ENCODE assay signal across 8 mouse cellular contexts in genomic region chr11:98930773-98931512, GRCm38 (mm10). TPM values are rescaled to one million over a fixed set of nuclear protein-coding genes. Genes with fewer than 3 reads are reported as not detected.
DNase-seq lines count a peak whose midpoint lies in the region; ATAC-seq and TF ChIP-seq lines count a peak whose summit lies in the region.

No protein-coding gene starts in this region.

- no peak for TF ChIP-seq CTCF in heart, adult 2 months (IDR thresholded peaks at IDR 0.05)

- H3K36me3 ChIP-seq in heart, adult 2 months (ENCODE audit: control insufficient read depth, insufficient read depth, low read length) = no peaks in the 10 kb centered on the region
- no peaks in the 10 kb centered on the region for H3K36me3 ChIP-seq in heart, embryonic 15.5 days
- no peaks in the 10 kb centered on the region for H3K36me3 ChIP-seq in limb, embryonic 15.5 days

- H3K27me3 ChIP-seq in heart, adult 2 months (ENCODE audit: control insufficient read depth, insufficient read depth, low read length) = no peaks in the 10 kb centered on the region
- no peaks in the 10 kb centered on the region for H3K27me3 ChIP-seq in heart, embryonic 15.5 days
- H3K27me3 ChIP-seq in limb, embryonic 15.5 days = no peaks in the 10 kb centered on the region

- intact Hi-C loops in heart, adult 2 months (cut with DNase I) = loop anchor here (2.0 kb wide), 1 partner anchor 20 kb away; no protein-coding TSS in a partner anchor
- intact Hi-C loops in heart, postnatal 36 days (cut with DNase I) = loop anchor here (2.0 to 5.0 kb wide), 2 partner anchors 20 to 111 kb away; partner anchors contain the start of gene Igfbp4

- peak overlapping the region; percentile 76 for H3K4me2 ChIP-seq in heart, embryonic 15.5 days
- peak overlapping the region; percentile 82 for H3K4me2 ChIP-seq in limb, embryonic 15.5 days

- H3K9ac ChIP-seq in heart, adult 2 months (ENCODE audit: low read depth, low read length) = no peak overlapping the region
- peak overlapping the region; percentile 47 for H3K9ac ChIP-seq in heart, embryonic 15.5 days
- no peak overlapping the region for H3K9ac ChIP-seq in limb, embryonic 15.5 days

- DNase-seq in heart, adult 2 months = peak; percentile 68 to 71
- no peak for DNase-seq in heart, postnatal 36 days
- peak; percentile 89 for DNase-seq in adipocyte (ENCODE audit: low spot score)
- DNase-seq in frontal cortex, postnatal 14 days (ENCODE audit: low spot score in 2 of 2) = no peak
- no peak for DNase-seq in right cerebral cortex, postnatal 14 days
- no peak for DNase-seq in frontal cortex, postnatal 10 days (ENCODE audit: low spot score in 2 of 2)

- 0 out of 2 replicates have a peak, but pooled peaks have one; percentile 20 for TF ChIP-seq EP300 in heart, adult 2 months (IDR thresholded peaks at IDR 0.05; ENCODE audit: insufficient read depth, low read depth, low read length)

- H3K79me2 ChIP-seq in heart, adult 2 months (replicated peaks; ENCODE audit: control insufficient read depth, insufficient read depth, low read length) = no peaks in the 10 kb centered on the region

- H3K27ac ChIP-seq in heart, adult 2 months = peak overlapping the region; percentile 82
- H3K27ac ChIP-seq in heart, embryonic 15.5 days = peak overlapping the region; percentile 99
- H3K27ac ChIP-seq in limb, embryonic 15.5 days = peak overlapping the region; percentile 94

- H3K9me3 ChIP-seq in heart, embryonic 15.5 days (replicated peaks) = no peaks in the 10 kb centered on the region
- H3K9me3 ChIP-seq in limb, embryonic 15.5 days = no peaks in the 10 kb centered on the region

- ATAC-seq in heart, embryonic 15.5 days (replicated peaks; ENCODE audit: insufficient number of reproducible peaks, insufficient read depth, low FRiP score, low read depth) = peak; percentile 73
- ATAC-seq in limb, embryonic 15.5 days (ENCODE audit: insufficient number of reproducible peaks, low FRiP score, low TSS enrichment, low read depth) = no peak

- H3K4me3 ChIP-seq in heart, adult 2 months = no peak overlapping the region
- H3K4me3 ChIP-seq in heart, embryonic 15.5 days = peak overlapping the region; percentile 15; the same call in 1 of the 2 replicates
- H3K4me3 ChIP-seq in limb, embryonic 15.5 days = peak overlapping the region; percentile 64; the same call in 1 of the 2 replicates

- TF ChIP-seq POLR2A in heart, adult 2 months (IDR thresholded peaks at IDR 0.05; ENCODE audit: insufficient read depth, low read depth, low read length) = no peak

- WGBS in heart, adult 2 months = 6% methylated on average over 10 of the region's 10 CpGs
- 8% methylated on average over 10 of the region's 10 CpGs for WGBS in heart, embryonic 15.5 days
- WGBS in limb, embryonic 15.5 days = 25% methylated on average over 10 of the region's 10 CpGs

- peaks cover 31% of the 10 kb centered on the region for H3K4me1 ChIP-seq in heart, adult 2 months (ENCODE audit: control insufficient read depth, insufficient read depth, low read length)
- peaks cover 85% of the 10 kb centered on the region for H3K4me1 ChIP-seq in heart, embryonic 15.5 days (replicated peaks)
- peaks cover 99% of the 10 kb centered on the region for H3K4me1 ChIP-seq in limb, embryonic 15.5 days

RNA-seq across cellular contexts. Expression of gene Rara, which starts 3.3 kb away (rescaled TPM):
- total RNA-seq in heart, adult 2 months (2021) = 10 to 100 TPM; 10.1 to 12.8 TPM
- polyA plus RNA-seq in heart, adult 2 months (2012; rRNA removed) = 7.1 and 10.9 TPM in 2 replicates
- 10 to 100 TPM; 10.5 to 13.6 TPM for total RNA-seq in heart, postnatal 36 days (2021)
- polyA plus RNA-seq in heart, embryonic 15.5 days (2015; fragmentation: Nextera tagmentation; extraction: Ambion mirVana) = 26.2 and 31.0 TPM in 2 replicates
- polyA plus RNA-seq in limb, embryonic 15.5 days (2015; fragmentation: Nextera tagmentation; extraction: Ambion mirVana) = 43.9 and 51.7 TPM in 2 replicates

RNA-seq across cellular contexts. Expression of gene Cdc6, which starts 23.3 kb away (rescaled TPM):
- under 1 TPM; 0.13 to 0.32 TPM for total RNA-seq in heart, adult 2 months (2021)
- 0.14 and 0.26 TPM in 2 replicates for polyA plus RNA-seq in heart, adult 2 months (2012; rRNA removed)
- under 1 TPM; 0.14 to 0.49 TPM for total RNA-seq in heart, postnatal 36 days (2021)
- polyA plus RNA-seq in heart, embryonic 15.5 days (2015; fragmentation: Nextera tagmentation; extraction: Ambion mirVana) = 14.2 and 20.4 TPM in 2 replicates
- 23.2 and 24.1 TPM in 2 replicates for polyA plus RNA-seq in limb, embryonic 15.5 days (2015; fragmentation: Nextera tagmentation; extraction: Ambion mirVana)

RNA-seq across cellular contexts. Expression of gene Gjd3, which starts 51.9 kb away (rescaled TPM):
- total RNA-seq in heart, adult 2 months (2021) = under 1 TPM; 0.27 to 0.31 TPM
- polyA plus RNA-seq in heart, adult 2 months (2012; rRNA removed) = 0.94 and 1.6 TPM in 2 replicates
- under 1 TPM; 0.33 to 0.36 TPM for total RNA-seq in heart, postnatal 36 days (2021)
- 3.6 and 4.4 TPM in 2 replicates for polyA plus RNA-seq in heart, embryonic 15.5 days (2015; fragmentation: Nextera tagmentation; extraction: Ambion mirVana)
- 0.49 and 0.86 TPM in 2 replicates for polyA plus RNA-seq in limb, embryonic 15.5 days (2015; fragmentation: Nextera tagmentation; extraction: Ambion mirVana)

Comparison
In these comparisons a context has a peak if more than half of its experiments do, and no peak if none do; other contexts are left out.
1. DNase-seq: peak in heart, adult 2 months (2 of 2) and adipocyte (single experiment); none in heart, postnatal 36 days (0 of 2), frontal cortex, postnatal 14 days (0 of 2), right cerebral cortex, postnatal 14 days (single experiment) and frontal cortex, postnatal 10 days (0 of 2).
2. RNA of gene Cdc6, which starts 23.3 kb away (polyA plus RNA-seq): 23.2 to 24.1 TPM in limb, embryonic 15.5 days and 14.2 to 20.4 TPM in heart, embryonic 15.5 days; 0.14 to 0.26 TPM in heart, adult 2 months; every median in the first group is over 10 times any median in the second.
3. Peak in every context shown above with its lines, with median percentiles within 50 percentile points of each other: H3K27ac ChIP-seq.